Mouse (Mus musculus): ENCODE data around the gene Ubqln4.
A peak's percentile ranks its signal among the peaks of the same experiment; 100 is the strongest.
"Not testable (repeated sequence)": the region's sequence is repeated elsewhere in the genome, so short reads cannot be mapped to it uniquely, and the experiment has no call there.

Gene Ubqln4

GRCm38 (mm10) chr3:88567892-88568291 is 14.3 kb downstream of the Ubqln4 start:
- DNase-seq (ENCODE audit: low spot score), result no peak

- DNase-seq (ENCODE audit: low spot score), result no peak
These were observed 15.1 kb downstream of the Ubqln4 start for GRCm38 (mm10) chr3:88568615-88569014.

- DNase-seq (ENCODE audit: low spot score), result no peak
These were observed 15.5 kb downstream of the Ubqln4 start for GRCm38 (mm10) chr3:88569093-88569492.

- no peak for DNase-seq (ENCODE audit: low spot score)
These were observed 16.1 kb downstream of the Ubqln4 start for GRCm38 (mm10) chr3:88569694-88570093.

GRCm38 (mm10) chr3:88570341-88570740 is 16.8 kb downstream of the Ubqln4 start:
- no peak for DNase-seq (ENCODE audit: low spot score)

GRCm38 (mm10) chr3:88571856-88572255 is 18.3 kb downstream of the Ubqln4 start:
- no peak for DNase-seq (ENCODE audit: low spot score)

- DNase-seq (ENCODE audit: low spot score), result no peak
These were observed 19.3 kb downstream of the Ubqln4 start for GRCm38 (mm10) chr3:88572835-88573234.

- DNase-seq (ENCODE audit: low spot score), result no peak
These were observed 20.3 kb downstream of the Ubqln4 start for GRCm38 (mm10) chr3:88573810-88574209.

GRCm38 (mm10) chr3:88575540-88575939 is 22.0 kb downstream of the Ubqln4 start, which contains the start of gene Ssr2:
TSS of gene Ssr2 (plus strand) at chr3:88575876.
- DNase-seq (ENCODE audit: low spot score), result no peak

GRCm38 (mm10) chr3:88577846-88578245 is 24.3 kb downstream of the Ubqln4 start:
- not testable (repeated sequence) for DNase-seq (ENCODE audit: low spot score)

- DNase-seq (ENCODE audit: low spot score), result no peak
These were observed 25.2 kb downstream of the Ubqln4 start for GRCm38 (mm10) chr3:88578498-88579424.

- peak; percentile 64 for DNase-seq (ENCODE audit: low spot score)
These were observed 26.0 kb downstream of the Ubqln4 start for GRCm38 (mm10) chr3:88579454-88580117.

- DNase-seq (ENCODE audit: low spot score), result no peak
These were observed 32.2 kb downstream of the Ubqln4 start for GRCm38 (mm10) chr3:88585769-88586168.

GRCm38 (mm10) chr3:88586640-88587039 is 33.1 kb downstream of the Ubqln4 start:
- DNase-seq (ENCODE audit: low spot score), result no peak

- no peak for DNase-seq (ENCODE audit: low spot score)
These were observed 36.7 kb downstream of the Ubqln4 start for GRCm38 (mm10) chr3:88590246-88590645.

- DNase-seq (ENCODE audit: low spot score), result no peak
These were observed 37.5 kb downstream of the Ubqln4 start for GRCm38 (mm10) chr3:88591044-88591443.

- DNase-seq (ENCODE audit: low spot score), result peak; percentile 43
These were observed 38.6 kb downstream of the Ubqln4 start for GRCm38 (mm10) chr3:88591950-88592731.

GRCm38 (mm10) chr3:88592942-88593576 is 39.5 kb downstream of the Ubqln4 start:
- no peak for DNase-seq (ENCODE audit: low spot score)

- no peak for DNase-seq (ENCODE audit: low spot score)
These were observed 40.5 kb downstream of the Ubqln4 start for GRCm38 (mm10) chr3:88593893-88594580.

- not testable (repeated sequence) for DNase-seq (ENCODE audit: low spot score)
These were observed 43.0 kb downstream of the Ubqln4 start for GRCm38 (mm10) chr3:88596547-88596946.

GRCm38 (mm10) chr3:88602466-88602865 is 48.9 kb downstream of the Ubqln4 start:
- no peak for DNase-seq (ENCODE audit: low spot score)
